Mouse (Mus musculus) forebrain, embryonic 16.5 days (tissue): Measurements from ENCODE around the gene Spred3. TPM values are rescaled to one million over a fixed set of nuclear protein-coding genes. Genes with fewer than 3 reads are reported as not detected.

Experiments
- ATAC-seq: fragments of 200-750 bp; cut with Nextera tagmentation; 2 replicates; pipeline ENCODE4 v1.8.0; 2017; ENCODE audit warnings: mild to moderate bottlenecking, moderate library complexity
- H3K27ac ChIP-seq: fragments of 300-500 bp; sonication (generic); 2 replicates; pipeline ENCODE4 v1.5.1; 2014; ENCODE audit warnings: low read length, control low read depth
- H3K27me3 ChIP-seq: fragments of 300-500 bp; sonication (generic); replicated peaks from 2 replicates; pipeline ENCODE4 v1.6.1; 2014; ENCODE audit warnings: low read length; ENCODE audit not compliant: control insufficient read depth, insufficient read depth
- H3K36me3 ChIP-seq: fragments of 300-500 bp; sonication (generic); 2 replicates; pipeline ENCODE4 v1.6.1; 2014; ENCODE audit not compliant: control insufficient read depth, insufficient read depth
- H3K4me1 ChIP-seq: fragments of 300-500 bp; sonication (generic); replicated peaks from 2 replicates; pipeline ENCODE4 v1.6.1; 2014; ENCODE audit warnings: low read length; ENCODE audit not compliant: control insufficient read depth, insufficient read depth
- H3K4me2 ChIP-seq: fragments of 300-500 bp; sonication (generic); 2 replicates; pipeline ENCODE4 v1.6.1; 2014; ENCODE audit warnings: mild to moderate bottlenecking, low read length, control low read depth
- H3K4me3 ChIP-seq: fragments of 300-500 bp; sonication (generic); replicated peaks from 2 replicates; pipeline ENCODE4 v1.5.1; 2014; ENCODE audit warnings: mild to moderate bottlenecking, low read length, control low read depth
- H3K9ac ChIP-seq: fragments of 300-500 bp; sonication (generic); replicated peaks from 2 replicates; pipeline ENCODE4 v1.6.1; 2014; ENCODE audit warnings: low read depth, low read length, control low read depth
- H3K9me3 ChIP-seq: fragments of 300-500 bp; sonication (generic); 2 replicates; pipeline ENCODE4 v1.6.1; 2016; ENCODE audit warnings: low read length; ENCODE audit not compliant: control insufficient read depth
- WGBS: fragments of 180-500 bp; shearing (Covaris S2); extraction: QIAGEN DNeasy Blood & Tissue Kit; methylation state at CpG from one replicate; pipeline ENCODE4 v1.1.7; 2014; 5-methylcytosine and 5-hydroxymethylcytosine counted together
- polyA plus RNA-seq: library from polyadenylated mRNA; unstranded; fragments of >200 nt; fragmentation: Nextera tagmentation; extraction: Ambion mirVana; gene quantifications from 2 replicates; pipeline ENCODE4 v1.2.1, GENCODE M21; 2015

Gene Spred3
- polyA plus RNA-seq, 1 experiment from 2014 or later: 7.5 TPM

GRCm38 (mm10) chr7:29155838-29156782 is 14.1 kb downstream of the Spred3 start, which contains the start of gene Fam98c:
Gene Fam98c, minus strand, starts transcription at chr7:29156234.
- H3K9ac ChIP-seq: peak within 1 kb of the TSS; percentile 81
- no peaks in the 10 kb centered on the region for H3K9me3 ChIP-seq
- H3K27ac ChIP-seq: peak within 1 kb of the TSS; percentile 89
- peaks cover 8% of the 10 kb centered on the region; the same call in 1 of the 2 replicates for H3K4me1 ChIP-seq
- 0 out of 2 replicates have a peak, but pooled peaks cover 3% of the 10 kb centered on the region for H3K27me3 ChIP-seq
- peak within 1 kb of the TSS; percentile 84 for H3K4me2 ChIP-seq
- 3% methylated on average over 56 of the region's 68 CpGs for WGBS
- H3K4me3 ChIP-seq: peak within 1 kb of the TSS; percentile 77
- no peaks in the 10 kb centered on the region for H3K36me3 ChIP-seq
- peak; percentile 87 for ATAC-seq

DNA sequence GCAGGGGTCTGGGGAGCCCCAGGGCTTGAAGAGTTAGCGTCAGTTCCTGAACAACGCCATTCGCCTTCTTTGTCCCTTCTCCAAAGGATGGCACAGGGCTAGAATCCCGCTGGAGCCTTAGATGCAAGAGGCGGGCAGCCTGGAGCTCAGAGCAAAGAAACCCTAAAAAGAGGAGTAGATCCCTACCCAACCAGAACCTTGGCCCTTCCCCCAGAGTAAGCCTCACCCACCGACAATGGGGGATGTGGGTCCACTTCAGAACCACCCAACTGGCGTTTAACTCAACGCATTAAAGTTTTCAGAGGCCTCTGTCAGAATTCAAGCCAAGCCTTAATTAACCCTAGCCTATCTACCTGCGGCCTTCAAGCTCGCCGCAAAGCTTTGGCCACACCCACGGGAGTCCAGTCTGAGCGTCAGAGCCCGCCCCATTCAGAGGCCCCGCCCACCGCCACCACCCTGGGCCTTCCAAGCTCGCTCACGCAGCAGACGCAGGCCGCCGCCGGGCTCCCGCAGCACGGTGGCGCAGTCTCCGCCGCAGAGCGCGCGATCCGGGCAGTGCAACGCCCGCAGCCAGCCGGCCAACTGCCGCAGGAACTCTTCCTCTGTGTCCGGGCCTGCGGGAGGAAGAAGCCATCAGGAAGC is 14.9 kb downstream of the Spred3 start:
- H3K36me3 ChIP-seq: no peaks in the 10 kb centered on the region
- peak overlapping the region; percentile 77 for H3K4me3 ChIP-seq
- WGBS: 6% methylated on average over 35 of the region's 37 CpGs
- H3K4me1 ChIP-seq: peaks cover 8% of the 10 kb centered on the region; the same call in 1 of the 2 replicates
- H3K27ac ChIP-seq: peak overlapping the region; percentile 89
- 0 out of 2 replicates have a peak, but pooled peaks cover 3% of the 10 kb centered on the region for H3K27me3 ChIP-seq
- ATAC-seq: peak; percentile 93
- no peaks in the 10 kb centered on the region for H3K9me3 ChIP-seq
- H3K4me2 ChIP-seq: peak overlapping the region; percentile 84
- peak overlapping the region; percentile 81 for H3K9ac ChIP-seq

- Histone ChIP-seq H3K9me3 (no peaks in the 10 kb centered on the region), H3K27me3 (0 out of 2 replicates have a peak, but pooled peaks cover 3% of the 10 kb centered on the region), H3K4me1 (peaks cover 8% of the 10 kb centered on the region; the same call in 1 of the 2 replicates), H3K4me3 (no peak overlapping the region), H3K36me3 (no peaks in the 10 kb centered on the region), H3K9ac (no peak overlapping the region), H3K27ac (no peak overlapping the region), H3K4me2 (no peak overlapping the region)
- 95% methylated on average over 14 of the region's 14 CpGs for WGBS
- ATAC-seq: no peak
These were observed 16.0 kb downstream of the Spred3 start for GRCm38 (mm10) chr7:29154018-29154720.

GRCm38 (mm10) chr7:29151486-29151885 is 18.7 kb downstream of the Spred3 start:
- H3K4me3 ChIP-seq: no peak overlapping the region
- no peak overlapping the region for H3K9ac ChIP-seq
- ATAC-seq: no peak
- H3K4me1 ChIP-seq: peaks cover 7% of the 10 kb centered on the region; the same call in 1 of the 2 replicates
- no peaks in the 10 kb centered on the region for H3K36me3 ChIP-seq
- no peaks in the 10 kb centered on the region for H3K9me3 ChIP-seq
- H3K4me2 ChIP-seq: no peak overlapping the region
- no peaks in the 10 kb centered on the region for H3K27me3 ChIP-seq
- no peak overlapping the region for H3K27ac ChIP-seq
- WGBS: 68% methylated on average over 10 of the region's 10 CpGs

DNA sequence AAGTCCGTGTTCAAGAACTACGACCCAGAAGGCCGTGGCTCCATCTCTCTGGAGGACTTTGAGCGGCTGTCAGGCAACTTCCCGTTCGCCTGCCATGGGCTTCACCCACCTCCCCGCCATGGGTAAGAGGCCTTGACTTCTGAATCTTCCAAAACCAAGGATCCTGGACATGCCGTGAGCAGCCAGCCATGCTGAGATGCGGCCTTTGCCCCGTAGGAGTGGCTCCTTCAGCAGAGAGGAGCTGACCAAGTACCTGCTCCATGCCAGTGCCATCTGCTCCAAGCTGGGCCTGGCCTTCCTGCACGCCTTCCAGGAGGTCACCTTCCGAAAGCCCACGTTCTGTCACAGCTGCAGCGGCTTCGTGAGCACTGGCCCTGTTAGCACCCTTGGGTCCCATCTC is 21.4 kb downstream of the Spred3 start:
- H3K4me3 ChIP-seq: no peak overlapping the region
- H3K4me2 ChIP-seq: no peak overlapping the region
- no peak overlapping the region for H3K9ac ChIP-seq
- H3K27ac ChIP-seq: no peak overlapping the region
- no peaks in the 10 kb centered on the region for H3K9me3 ChIP-seq
- no peaks in the 10 kb centered on the region for H3K36me3 ChIP-seq
- no peaks in the 10 kb centered on the region for H3K4me1 ChIP-seq
- no peaks in the 10 kb centered on the region for H3K27me3 ChIP-seq
- 89% methylated on average over 15 of the region's 15 CpGs for WGBS
- ATAC-seq: no peak

GRCm38 (mm10) chr7:29146625-29147367 is 23.4 kb downstream of the Spred3 start:
- Histone ChIP-seq H3K4me1 (no peaks in the 10 kb centered on the region), H3K9ac (no peak overlapping the region), H3K27me3 (no peaks in the 10 kb centered on the region), H3K4me2 (no peak overlapping the region), H3K27ac (no peak overlapping the region), H3K9me3 (no peaks in the 10 kb centered on the region), H3K4me3 (no peak overlapping the region), H3K36me3 (no peaks in the 10 kb centered on the region)
- ATAC-seq: no peak
- WGBS: 90% methylated on average over 7 of the region's 7 CpGs

DNA sequence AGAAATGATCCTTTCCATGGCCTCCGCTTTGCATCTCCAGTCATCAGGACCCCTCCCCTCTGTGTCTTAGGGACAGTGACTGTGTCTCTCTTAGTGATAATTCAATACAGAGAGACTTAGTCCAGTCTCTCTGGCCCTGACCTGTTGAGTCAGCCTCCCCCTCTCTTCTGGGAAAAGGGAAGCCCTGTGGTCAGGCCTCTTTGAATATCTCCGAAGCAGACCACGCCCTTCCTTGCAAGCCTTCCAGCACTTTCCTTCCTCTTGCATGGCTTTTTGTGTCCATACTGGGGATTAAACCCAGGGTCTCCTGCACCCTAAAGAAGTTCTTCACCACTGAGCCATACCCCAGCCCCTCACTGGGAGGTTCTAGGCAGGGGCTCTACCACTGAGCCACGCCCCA is 26.2 kb downstream of the Spred3 start:
- WGBS: 84% methylated on average over 4 of the region's 4 CpGs
- H3K9me3 ChIP-seq: no peaks in the 10 kb centered on the region
- H3K27ac ChIP-seq: no peak overlapping the region
- no peak overlapping the region for H3K4me2 ChIP-seq
- no peak overlapping the region for H3K9ac ChIP-seq
- ATAC-seq: no peak
- H3K4me1 ChIP-seq: no peaks in the 10 kb centered on the region
- H3K4me3 ChIP-seq: no peak overlapping the region
- H3K27me3 ChIP-seq: no peaks in the 10 kb centered on the region
- H3K36me3 ChIP-seq: no peaks in the 10 kb centered on the region

DNA sequence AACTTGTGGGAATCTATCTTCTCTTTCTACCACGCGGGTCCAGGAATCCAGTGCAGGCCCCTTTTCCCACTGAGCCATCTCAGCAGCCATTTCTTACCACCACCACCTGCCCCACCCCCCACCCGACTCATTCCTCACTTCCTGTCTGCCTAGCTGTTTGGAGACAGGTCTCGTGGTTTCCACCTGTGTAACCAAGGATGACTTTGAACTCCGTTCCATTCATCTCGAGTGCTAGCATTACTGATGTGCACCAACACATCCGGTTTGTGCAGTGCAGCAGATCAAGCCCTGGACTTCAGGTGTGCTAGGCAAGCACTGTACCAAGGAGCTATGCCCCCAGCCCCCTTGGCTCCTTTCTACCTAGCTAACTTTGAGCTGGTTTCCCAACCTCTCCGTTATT is 28.8 kb downstream of the Spred3 start:
- Histone ChIP-seq H3K36me3 (no peaks in the 10 kb centered on the region), H3K4me2 (no peak overlapping the region), H3K27me3 (no peaks in the 10 kb centered on the region), H3K4me1 (no peaks in the 10 kb centered on the region), H3K9me3 (no peaks in the 10 kb centered on the region), H3K9ac (no peak overlapping the region), H3K4me3 (no peak overlapping the region), H3K27ac (no peak overlapping the region)
- 88% methylated on average over 8 of the region's 8 CpGs for WGBS
- no peak for ATAC-seq
